Mouse (Mus musculus) layer of hippocampus, adult 2 months (tissue): ENCODE results near the gene Gng12. TPM values are rescaled to one million over a fixed set of nuclear protein-coding genes. Genes with fewer than 3 reads are reported as not detected.
"Not testable (repeated sequence)": the region's sequence is repeated elsewhere in the genome, so short reads cannot be mapped to it uniquely, and the experiment has no call there.

Experiments
- DNase-seq, 2 experiments: peaks; one replicate each; pipeline ENCODE4 v3.0.0; 2022; ENCODE audit warnings: low spot score in 2 of 2
- H3K27ac ChIP-seq: fragments of 200-600 bp; 2 replicates; pipeline ENCODE4 v1.8.1; 2022
- H3K4me3 ChIP-seq: fragments of 200-600 bp; 2 replicates; pipeline ENCODE4 v1.8.1; 2022; ENCODE audit warnings: mild to moderate bottlenecking
- CTCF ChIP-seq: fragments of 200-600 bp; conservative IDR thresholded peaks from 2 replicates; pipeline ENCODE4 v1.8.1; 2022; ENCODE audit warnings: antibody characterized with exemption, mild to moderate bottlenecking, moderate library complexity
- total RNA-seq, 2 experiments: library from RNA; stranded (reverse); gene quantifications; 2 replicates each; pipeline ENCODE4 v1.2.3; 2021

Gng12 gene
- total RNA-seq, 2 experiments from 2014 or later = 61.8 to 62.6 TPM

DNA sequence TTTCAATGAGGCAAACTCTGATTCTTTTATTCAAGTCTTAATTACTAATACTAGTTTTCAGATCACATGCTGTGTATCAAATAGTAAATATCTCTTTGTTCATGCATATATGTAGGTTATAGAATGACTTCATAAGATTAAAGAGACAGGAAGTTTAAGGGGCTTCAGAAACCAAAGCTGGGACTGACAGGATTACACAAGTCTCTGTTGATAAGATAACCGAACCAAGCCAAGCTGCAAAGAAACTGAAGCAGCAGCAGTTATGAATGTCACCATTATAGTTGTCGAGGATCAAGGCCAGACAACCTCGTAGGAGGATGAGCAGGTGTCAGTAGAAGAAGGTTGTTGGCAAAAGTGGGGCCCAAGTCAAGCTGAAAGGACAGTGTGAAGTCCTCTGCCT, 52.7 kb downstream of the Gng12 start:
- Histone ChIP-seq H3K4me3 (no peak overlapping the region), H3K27ac (no peak overlapping the region)
- no peak for DNase-seq
- TF ChIP-seq CTCF = no peak

DNA sequence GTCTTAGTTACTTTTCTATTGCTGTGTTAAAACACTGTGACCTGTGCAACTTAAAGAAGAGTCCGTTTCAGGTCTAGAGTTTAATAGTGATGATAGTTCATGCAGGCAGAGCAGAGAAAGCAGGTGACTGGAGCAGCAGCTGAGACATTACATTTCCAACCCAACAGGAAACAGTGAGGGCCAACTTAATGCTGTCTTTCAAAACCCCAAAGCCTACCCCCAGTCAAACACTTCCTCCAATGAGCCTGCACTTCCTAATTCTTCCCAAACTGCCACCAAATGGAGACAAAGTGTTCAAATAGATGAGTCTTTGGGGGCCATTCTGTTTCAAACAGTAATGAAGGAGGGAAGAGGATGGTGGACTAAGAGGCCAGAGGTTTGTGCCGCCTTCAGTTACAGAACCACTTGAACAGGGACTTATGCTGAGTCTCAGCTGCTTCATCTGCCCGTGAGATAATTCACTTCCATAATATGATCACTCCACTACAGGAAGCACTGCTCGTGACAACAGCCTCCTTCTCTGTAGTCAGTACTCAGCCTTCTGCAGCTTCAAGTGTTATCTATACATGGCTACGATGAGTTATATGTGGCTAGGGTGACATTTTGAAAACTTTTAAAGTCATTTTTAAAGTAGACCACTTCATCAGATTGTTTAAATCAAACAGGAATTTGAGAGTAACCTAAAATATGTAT, 55.7 kb downstream of the Gng12 start:
- TF ChIP-seq CTCF = no peak
- DNase-seq = no peak
- Histone ChIP-seq H3K27ac (no peak overlapping the region), H3K4me3 (no peak overlapping the region)

DNA sequence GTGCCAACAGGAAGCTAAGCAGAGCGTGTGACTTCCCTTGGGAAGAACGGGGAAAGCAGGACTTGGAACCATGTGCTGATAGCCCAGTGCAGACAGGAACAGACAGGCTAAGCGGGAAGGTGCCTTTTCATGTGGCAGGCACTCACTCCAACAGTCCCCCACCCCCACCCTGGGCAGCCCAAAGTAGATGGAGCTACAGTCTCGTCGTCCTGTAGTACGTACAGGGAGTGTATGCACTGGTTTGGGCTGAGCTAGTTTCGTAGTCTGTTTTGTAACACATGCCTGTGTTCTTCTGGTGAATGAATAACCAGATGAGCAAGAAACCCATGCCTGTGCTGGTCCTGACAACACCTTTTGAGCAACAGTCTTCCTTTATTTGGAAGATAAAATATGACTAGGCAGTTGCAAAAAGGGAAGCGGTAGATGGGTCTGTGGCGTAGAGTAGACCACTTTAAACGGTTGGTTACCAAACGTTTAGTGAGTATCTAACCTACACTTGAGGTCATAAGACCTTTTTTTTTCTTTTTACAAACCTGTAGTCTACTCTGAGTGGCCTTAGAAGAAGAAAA, 57.8 kb downstream of the Gng12 start:
- TF ChIP-seq CTCF = no peak
- no peak for DNase-seq
- Histone ChIP-seq H3K4me3 (no peak overlapping the region; the same call in 1 of the 2 replicates), H3K27ac (no peak overlapping the region)

DNA sequence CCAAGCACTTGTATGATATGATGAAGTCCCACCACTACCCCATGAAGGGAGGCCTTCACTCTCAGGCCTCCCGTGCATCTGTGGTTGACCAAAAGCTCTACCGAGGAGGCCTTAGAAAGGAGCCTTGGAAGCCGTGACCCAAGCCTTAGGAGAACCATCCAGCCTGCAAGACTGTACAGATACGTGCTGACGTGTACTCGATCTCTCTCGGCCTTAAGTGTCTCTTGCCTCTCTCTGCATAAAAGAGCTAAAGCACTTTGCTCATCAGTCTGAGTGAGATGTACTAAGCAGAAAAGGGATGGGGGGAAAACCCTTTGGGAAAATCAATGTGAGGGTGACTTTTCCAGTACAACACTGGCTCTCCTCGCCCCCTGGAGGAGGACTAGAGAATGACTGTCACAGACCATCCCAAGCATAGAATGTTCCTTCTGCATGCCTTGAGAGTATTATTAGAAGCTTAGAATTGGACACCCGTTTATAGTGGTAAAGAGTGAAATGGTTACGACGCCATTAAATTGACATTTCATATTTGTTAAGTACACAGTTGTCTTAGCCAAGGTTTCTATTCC, 59.0 kb downstream of the Gng12 start:
- peak; percentile 87 for TF ChIP-seq CTCF
- DNase-seq = peak in 1 of 2 experiments; percentile 40
- H3K4me3 ChIP-seq = no peak overlapping the region
- H3K27ac ChIP-seq = no peak overlapping the region

DNA sequence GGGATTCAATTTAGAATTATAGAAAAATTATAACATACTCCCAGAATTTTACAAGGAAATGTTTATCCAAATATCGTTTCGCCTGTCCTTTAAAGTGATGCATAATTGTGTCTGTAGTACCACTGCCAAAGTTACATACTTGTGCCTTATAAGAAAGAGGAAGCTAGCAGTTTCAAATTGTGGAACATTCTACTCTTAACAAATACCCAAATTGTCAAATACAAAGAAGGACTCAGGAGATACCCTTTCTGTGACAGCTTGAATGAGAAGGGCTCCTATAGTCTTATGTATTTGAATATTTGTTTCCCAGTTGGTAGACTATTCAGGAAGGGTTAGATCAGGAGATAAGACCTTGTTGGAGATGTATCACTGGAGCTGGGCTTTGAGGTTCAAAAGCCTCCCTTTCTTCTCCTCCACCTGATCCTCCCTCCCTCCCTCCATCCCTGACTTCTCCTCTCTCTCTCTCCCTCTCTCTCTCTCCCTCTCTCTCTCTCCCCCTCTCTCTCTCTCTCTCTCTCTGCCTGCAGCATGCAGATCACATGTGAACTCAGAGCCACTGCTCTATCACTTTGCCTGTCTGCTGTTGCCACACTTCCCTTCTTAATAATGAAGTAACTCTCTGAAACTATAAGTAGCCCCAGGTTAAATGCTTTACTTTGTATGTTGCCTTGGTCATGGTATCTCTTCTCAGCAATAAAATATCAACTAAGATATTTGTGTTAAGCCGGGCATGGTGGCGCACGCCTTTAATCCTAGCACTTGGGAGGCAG, 62.5 kb downstream of the Gng12 start:
- no peak overlapping the region for H3K4me3 ChIP-seq
- TF ChIP-seq CTCF = no peak
- DNase-seq = no peak
- H3K27ac ChIP-seq = no peak overlapping the region

DNA sequence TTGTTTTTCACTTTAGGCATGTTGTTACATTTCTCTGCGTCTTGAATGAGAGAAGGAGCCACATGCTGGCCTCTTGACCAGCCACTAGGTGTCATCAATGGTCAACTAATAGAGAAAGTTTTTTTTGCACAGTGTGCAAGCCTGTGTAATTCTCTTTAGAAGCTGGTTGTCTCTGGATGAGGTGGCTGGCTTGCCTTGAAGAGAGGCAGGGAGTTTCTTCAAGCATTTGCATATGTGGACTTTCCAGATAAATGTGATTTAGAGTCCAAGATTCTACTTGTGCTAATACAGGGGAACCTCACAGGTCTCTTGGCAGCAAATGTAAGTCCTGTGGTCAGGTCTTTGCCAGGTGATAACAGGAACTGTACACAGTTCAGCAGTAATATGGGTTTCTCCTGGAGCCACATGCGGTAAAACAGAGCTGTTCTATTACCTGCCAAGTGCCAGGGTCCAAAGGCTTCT, 66.4 kb downstream of the Gng12 start:
- TF ChIP-seq CTCF = peak; percentile 91
- peak; percentile 29 to 47 for DNase-seq
- H3K4me3 ChIP-seq = no peak overlapping the region
- no peak overlapping the region for H3K27ac ChIP-seq

DNA sequence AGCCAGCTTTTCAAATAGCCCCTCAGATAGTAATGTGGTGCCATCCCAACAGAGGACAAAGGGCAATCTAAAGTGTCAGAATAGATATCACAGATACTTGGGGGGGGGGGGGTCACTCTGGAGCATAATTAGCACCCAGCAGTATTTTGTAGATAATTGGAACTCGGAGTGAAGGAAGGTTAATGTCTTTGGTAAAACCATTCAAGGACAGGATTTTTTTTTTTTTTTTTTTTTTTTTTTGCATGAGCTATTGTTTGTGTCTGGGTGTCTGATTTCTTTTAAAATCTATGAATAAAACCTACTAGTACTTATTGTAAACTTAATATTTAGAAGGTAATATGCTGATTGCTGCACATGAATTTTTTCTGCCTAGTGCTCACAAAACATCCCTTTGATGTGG, 66.9 kb downstream of the Gng12 start:
- no peak overlapping the region for H3K27ac ChIP-seq

DNA sequence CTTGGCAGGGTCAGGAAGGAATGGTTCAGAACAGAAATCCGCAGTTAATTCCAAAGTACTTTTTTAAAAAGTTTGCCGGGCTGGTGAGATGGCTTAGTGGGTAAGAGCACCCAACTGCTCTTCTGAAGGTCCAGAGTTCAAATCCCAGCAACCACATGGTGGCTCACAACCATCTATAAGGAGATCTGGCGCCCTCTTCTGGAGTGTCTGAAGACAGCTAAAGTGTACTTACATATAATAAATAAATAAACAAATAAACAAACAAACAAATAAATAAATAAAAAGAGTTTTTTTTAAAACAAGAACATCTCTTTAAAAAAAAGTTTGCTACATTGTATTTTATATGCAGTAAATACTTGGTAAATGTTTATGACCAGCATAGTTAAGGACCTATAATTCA, 67.5 kb downstream of the Gng12 start:
- not testable (repeated sequence) for H3K4me3 ChIP-seq, DNase-seq, H3K27ac ChIP-seq
- TF ChIP-seq CTCF = peak; percentile 55

More for the DNA sequence above, 66.9 kb downstream of the Gng12 start:
- H3K4me3 ChIP-seq = no peak overlapping the region
- DNase-seq = no peak
- TF ChIP-seq CTCF = no peak

DNA sequence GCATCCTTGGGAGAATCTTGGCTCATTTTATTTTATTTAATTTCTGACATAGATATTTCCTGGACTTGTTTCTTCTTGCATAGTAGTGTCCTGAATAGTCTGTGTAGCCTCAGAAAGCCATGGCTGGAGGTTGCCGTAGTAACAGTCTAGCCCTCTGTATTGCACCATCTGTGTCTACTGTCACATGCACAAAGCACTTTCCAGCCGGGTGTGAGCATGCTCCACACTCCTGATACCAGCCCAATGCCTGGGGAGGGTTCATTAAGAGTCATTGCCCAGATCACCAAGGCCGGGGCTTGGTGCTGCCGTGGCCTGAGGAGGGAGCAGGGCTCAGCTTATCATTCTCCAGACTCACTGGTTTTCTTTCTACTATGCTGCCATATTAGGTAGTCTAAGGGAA, 68.0 kb downstream of the Gng12 start:
- no peak for TF ChIP-seq CTCF
- Histone ChIP-seq H3K4me3 (no peak overlapping the region), H3K27ac (no peak overlapping the region)
- no peak for DNase-seq

DNA sequence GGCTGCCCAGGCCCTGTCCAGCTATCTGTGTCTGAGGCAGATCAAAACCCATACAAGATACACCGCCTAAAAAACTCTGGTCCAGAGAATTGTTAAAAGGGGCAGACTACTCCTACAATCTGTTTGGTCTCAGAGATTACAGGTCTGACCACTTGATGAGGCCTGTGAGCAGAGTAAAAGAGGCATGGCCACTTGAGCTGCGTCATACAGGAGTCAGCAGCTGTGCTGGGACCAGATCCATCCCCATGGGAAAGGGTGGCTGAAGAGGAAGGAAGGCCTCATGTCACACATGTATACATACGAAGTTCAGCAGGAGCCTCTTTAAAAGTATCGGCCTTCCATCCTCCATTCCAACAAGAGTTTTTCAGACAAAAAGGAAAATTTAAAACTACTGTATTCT, 69.0 kb downstream of the Gng12 start:
- no peak for TF ChIP-seq CTCF
- DNase-seq = no peak
- H3K4me3 ChIP-seq = no peak overlapping the region

DNA sequence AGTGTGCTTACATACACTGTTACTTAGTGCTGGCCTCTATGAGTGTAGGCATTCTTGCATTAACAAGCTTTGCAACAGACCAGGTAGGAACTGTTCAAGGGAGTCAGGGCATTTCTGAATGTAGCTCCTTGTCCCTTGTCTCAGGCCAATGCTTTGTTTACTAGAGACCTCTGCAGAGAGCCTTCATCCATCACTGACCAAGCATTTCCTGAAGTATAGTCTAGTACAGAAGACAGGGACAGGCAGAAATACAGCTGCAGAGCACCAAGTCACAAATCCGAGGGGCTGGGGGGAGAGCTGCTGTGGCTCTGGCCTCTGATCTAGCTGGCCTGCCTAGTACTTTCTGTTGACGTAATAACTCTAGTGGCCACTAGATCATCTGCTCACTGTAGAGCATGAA, 71.6 kb downstream of the Gng12 start:
- TF ChIP-seq CTCF = no peak
- H3K27ac ChIP-seq = no peak overlapping the region
- H3K4me3 ChIP-seq = no peak overlapping the region
- DNase-seq = no peak

More for the DNA sequence above, 69.0 kb downstream of the Gng12 start:
- no peak overlapping the region for H3K27ac ChIP-seq

DNA sequence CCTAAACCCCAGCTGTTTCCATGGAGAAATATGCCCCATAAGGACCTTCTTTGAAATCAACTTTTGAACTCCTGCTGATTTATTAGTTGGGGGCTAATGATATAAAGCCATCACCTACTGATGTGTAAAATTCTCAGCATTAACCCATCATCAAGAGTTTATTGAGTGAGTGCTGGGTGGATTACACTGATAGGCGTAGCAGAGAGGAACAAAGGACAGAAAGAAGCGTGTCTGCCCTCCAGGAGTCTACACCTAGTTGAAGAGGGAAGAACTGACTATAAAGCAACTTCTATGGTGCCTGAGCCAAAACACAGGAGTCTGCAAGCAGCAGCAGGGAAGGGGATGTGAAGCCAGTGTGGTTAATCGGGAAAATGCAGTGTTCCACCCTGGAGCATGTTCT, 73.2 kb downstream of the Gng12 start:
- Histone ChIP-seq H3K27ac (no peak overlapping the region), H3K4me3 (no peak overlapping the region)
- TF ChIP-seq CTCF = no peak
- DNase-seq = no peak

DNA sequence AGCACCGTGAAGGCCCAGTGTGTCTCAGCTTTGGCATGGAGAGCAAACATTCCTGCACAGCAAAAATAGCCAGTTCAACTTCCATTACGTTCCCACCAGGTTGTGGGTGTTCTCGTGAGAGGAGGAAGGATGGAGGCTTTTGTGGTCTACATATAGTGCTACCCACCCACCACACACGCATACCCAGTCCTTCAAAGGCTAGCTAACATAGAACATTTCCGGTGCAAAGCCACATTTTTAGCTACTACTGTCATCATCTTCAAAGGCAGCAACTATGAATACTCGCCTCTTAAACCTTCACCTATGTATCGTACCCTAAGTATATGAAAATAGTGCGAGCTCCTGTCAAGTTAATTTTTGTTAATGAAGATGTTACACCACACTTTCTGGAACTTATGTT, 76.1 kb downstream of the Gng12 start:
- Histone ChIP-seq H3K27ac (no peak overlapping the region; the same call in 1 of the 2 replicates), H3K4me3 (no peak overlapping the region)
- no peak for TF ChIP-seq CTCF
- DNase-seq = no peak
